Mouse (Mus musculus) heart, embryonic 13.5 days (tissue): ENCODE measurements around the gene Gm5797. TPM values are rescaled to one million over a fixed set of nuclear protein-coding genes. Genes with fewer than 3 reads are reported as not detected.
"Not testable (repeated sequence)": the region's sequence is repeated elsewhere in the genome, so short reads cannot be mapped to it uniquely, and the experiment has no call there.

Experiments used
- ATAC-seq: fragments of 200-750 bp; cut with Nextera tagmentation; 2 replicates; pipeline ENCODE4 v1.8.0; 2017; ENCODE audit warnings: moderate TSS enrichment; ENCODE audit not compliant: insufficient number of reproducible peaks, low FRiP score, low TSS enrichment; ENCODE audit errors: extremely low read depth
- H3K27ac ChIP-seq: fragments of 300-500 bp; sonication (generic); replicated peaks from 2 replicates; pipeline ENCODE4 v1.5.1; 2015; ENCODE audit warnings: moderate library complexity, mild to moderate bottlenecking, inconsistent platforms
- H3K27me3 ChIP-seq: fragments of 300-500 bp; sonication (generic); replicated peaks from 2 replicates; pipeline ENCODE4 v1.6.1; 2015; ENCODE audit warnings: mild to moderate bottlenecking, inconsistent platforms
- H3K36me3 ChIP-seq: fragments of 300-500 bp; sonication (generic); 2 replicates; pipeline ENCODE4 v1.6.1; 2015; ENCODE audit warnings: mild to moderate bottlenecking, inconsistent platforms
- H3K4me1 ChIP-seq: fragments of 300-500 bp; sonication (generic); 2 replicates; pipeline ENCODE4 v1.6.1; 2015; ENCODE audit warnings: inconsistent platforms
- H3K4me2 ChIP-seq: fragments of 300-500 bp; sonication (generic); 2 replicates; pipeline ENCODE4 v1.6.1; 2015; ENCODE audit warnings: inconsistent platforms, mild to moderate bottlenecking, moderate library complexity
- H3K4me3 ChIP-seq: fragments of 300-500 bp; sonication (generic); 2 replicates; pipeline ENCODE4 v1.5.1; 2015; ENCODE audit warnings: moderate library complexity, mild to moderate bottlenecking, inconsistent platforms
- H3K9ac ChIP-seq: fragments of 300-500 bp; sonication (generic); 2 replicates; pipeline ENCODE4 v1.6.1; 2015; ENCODE audit warnings: inconsistent platforms, mild to moderate bottlenecking, moderate library complexity
- H3K9me3 ChIP-seq: fragments of 300-500 bp; sonication (generic); 2 replicates; pipeline ENCODE4 v1.6.1; 2016; ENCODE audit warnings: inconsistent platforms
- WGBS: fragments of 180-500 bp; shearing (Covaris S2); methylation state at CpG from one replicate; pipeline ENCODE4 v1.1.7; 2015; ENCODE audit warnings: mixed read lengths; 5-methylcytosine and 5-hydroxymethylcytosine counted together
- polyA plus RNA-seq: library from polyadenylated mRNA; unstranded; fragments of >200 nt; fragmentation: Nextera tagmentation; extraction: Ambion mirVana; gene quantifications from 2 replicates; pipeline ENCODE4 v1.2.1, GENCODE M21; 2015

The Gm5797 gene
- polyA plus RNA-seq: not detected in 2 replicates

- H3K4me2 ChIP-seq, H3K9me3 ChIP-seq, H3K27me3 ChIP-seq, ATAC-seq, H3K36me3 ChIP-seq, H3K9ac ChIP-seq, H3K4me3 ChIP-seq, H3K4me1 ChIP-seq, H3K27ac ChIP-seq: not testable (repeated sequence)
- no CpG with 5 or more reads among the region's 1 CpGs for WGBS
Measured at GRCm38 (mm10) chr14:7332295-7332694, at the start of gene Gm5797. TSS of gene Gm5797 (minus strand) at chr14:7332395.

DNA sequence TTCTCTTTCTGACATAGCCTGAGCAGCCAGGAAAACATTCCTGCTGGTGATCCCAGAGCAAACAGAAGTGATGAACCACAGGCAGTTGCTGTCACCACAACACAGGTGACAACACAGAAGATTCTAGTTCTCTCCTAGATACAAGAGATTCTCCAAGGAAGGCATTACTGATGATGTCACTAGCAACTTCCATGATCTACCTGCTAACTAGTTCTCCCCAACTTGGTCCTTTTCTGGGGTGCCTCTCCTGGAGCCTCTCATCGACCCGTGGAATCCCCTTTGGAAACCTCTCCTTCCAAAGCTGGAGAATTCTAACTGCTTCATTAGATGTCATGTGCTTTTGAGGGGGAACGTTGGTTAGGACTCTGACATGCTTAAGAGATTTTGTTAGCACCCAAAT lies 32.8 kb upstream of the Gm5797 start, which contains the start of gene Gm8374:
Gene Gm8374 (minus strand): TSS at position 101 of the 400 bp plus-strand sequence.
- not testable (repeated sequence) for H3K27ac ChIP-seq, H3K36me3 ChIP-seq, H3K9ac ChIP-seq, H3K4me1 ChIP-seq, H3K9me3 ChIP-seq, H3K27me3 ChIP-seq, H3K4me2 ChIP-seq, H3K4me3 ChIP-seq, ATAC-seq
- 76% methylated on average over 3 of the region's 3 CpGs for WGBS

GRCm38 (mm10) chr14:7315093-7315492 lies 17.1 kb downstream of the Gm5797 start:
- Histone ChIP-seq H3K27ac (peak overlapping the region; percentile 32; the same call in 1 of the 2 replicates), H3K4me2 (peak overlapping the region; percentile 72), H3K9ac (peak overlapping the region; percentile 79), H3K4me3 (peak overlapping the region; percentile 62)
- not testable (repeated sequence) for H3K36me3 ChIP-seq, H3K4me1 ChIP-seq, H3K9me3 ChIP-seq, H3K27me3 ChIP-seq, ATAC-seq
- WGBS: 0% methylated on average over 13 of the region's 19 CpGs

- H3K4me3 ChIP-seq: peak within 1 kb of the TSS; percentile 62
- H3K36me3 ChIP-seq, H3K4me1 ChIP-seq, H3K9me3 ChIP-seq, ATAC-seq, H3K27me3 ChIP-seq: not testable (repeated sequence)
- H3K27ac ChIP-seq: peak within 1 kb of the TSS; percentile 32; the same call in 1 of the 2 replicates
- 0% methylated on average over 2 of the region's 35 CpGs for WGBS
- peak within 1 kb of the TSS; percentile 79 for H3K9ac ChIP-seq
- peak within 1 kb of the TSS; percentile 72 for H3K4me2 ChIP-seq
Measured at GRCm38 (mm10) chr14:7314661-7315060, 17.5 kb downstream of the Gm5797 start, which contains the start of gene Gm3739. TSS of gene Gm3739 (minus strand) at chr14:7315049.

Other genes starting within 250 kb of the Gm5797 start
- gene Gm3696, start 231.8 kb downstream of the Gm5797 start, polyA plus RNA-seq: 0.71 and 1.2 TPM in 2 replicates
- not detected in 2 replicates for gene Gm6676, start 207.0 kb downstream of the Gm5797 start, polyA plus RNA-seq
- 2.6 and 4.0 TPM in 2 replicates for gene Gm3512, start 157.9 kb downstream of the Gm5797 start, polyA plus RNA-seq
- gene Gm16434, start 137.9 kb downstream of the Gm5797 start, polyA plus RNA-seq: not detected in 2 replicates
- not detected in 2 replicates for gene Gm3727, start 67.7 kb downstream of the Gm5797 start, polyA plus RNA-seq
- gene Gm3739, start 17.3 kb downstream of the Gm5797 start, polyA plus RNA-seq: 2.2 and 2.3 TPM in 2 replicates
- not detected in 2 replicates for gene Gm8374, start 32.7 kb upstream of the Gm5797 start, polyA plus RNA-seq
- not detected in 2 replicates for gene Gm3755, start 118.5 kb upstream of the Gm5797 start, polyA plus RNA-seq
- gene Gm3752, start 151.4 kb upstream of the Gm5797 start, polyA plus RNA-seq: 1.5 and 1.8 TPM in 2 replicates
- 0.22 and 0.43 TPM in 2 replicates for gene Gm3558, start 236.2 kb upstream of the Gm5797 start, polyA plus RNA-seq